Mouse (Mus musculus): ENCODE results near the gene Ankrd33b.

The Ankrd33b gene

DNA sequence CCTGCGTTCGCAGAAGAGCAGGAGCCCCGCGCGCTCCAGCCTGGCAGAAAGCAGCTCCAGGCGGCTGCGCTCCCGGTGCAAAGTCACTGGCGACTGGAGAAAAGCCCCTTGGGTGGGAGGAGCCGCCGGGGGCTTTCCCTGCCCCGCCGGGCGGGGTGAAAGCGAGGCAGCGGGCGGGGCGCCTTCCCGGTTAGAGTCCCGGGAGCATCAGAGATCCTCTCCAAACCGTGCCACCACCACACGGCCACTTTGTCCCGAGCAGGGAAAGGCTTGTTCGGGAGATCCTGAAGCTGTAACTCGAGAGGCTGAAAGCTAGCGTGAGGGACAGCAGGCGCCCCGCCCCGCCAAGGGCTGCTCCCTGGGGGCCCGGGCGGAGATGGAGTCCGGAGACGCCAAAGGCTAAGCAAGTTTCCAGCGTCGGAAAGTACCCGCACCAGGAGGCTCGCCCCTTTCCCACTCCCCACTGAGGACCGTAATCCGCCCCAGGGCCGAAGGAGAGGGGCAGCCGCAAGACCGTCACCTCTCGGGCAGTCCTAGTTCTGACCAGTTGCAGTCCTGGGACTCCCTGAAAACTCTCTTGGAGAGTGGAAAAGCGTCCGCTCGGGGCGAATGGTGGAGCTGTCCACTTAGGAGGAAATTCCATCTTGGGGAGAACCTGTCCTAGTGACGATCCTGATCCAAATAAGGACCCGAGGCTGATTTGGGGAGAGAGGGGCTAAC lies at the start of gene Ankrd33b:
Ankrd33b (minus strand) TSS at position 246 of the 720 bp plus-strand sequence.
- peak; percentile 46 for DNase-seq

DNA sequence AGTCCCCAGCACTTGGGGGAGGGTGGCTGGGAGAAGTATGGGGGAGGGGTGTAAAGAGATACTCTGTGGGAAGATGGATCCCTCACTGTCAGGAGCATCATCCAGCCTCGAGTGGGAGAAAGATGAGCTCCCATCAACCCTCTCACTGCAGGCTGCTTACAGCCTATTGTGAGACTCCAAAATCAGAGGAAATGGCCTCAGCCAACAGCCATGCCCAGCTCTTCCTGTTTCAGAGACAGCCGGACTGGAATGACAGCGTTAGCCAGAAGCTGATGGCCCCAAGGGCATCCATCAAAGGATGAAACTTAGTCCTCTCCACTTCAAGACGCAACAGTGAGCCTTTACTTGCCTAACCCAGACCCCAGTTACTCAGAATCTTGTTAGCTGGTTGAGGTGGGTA lies 47.7 kb upstream of the Ankrd33b start:
- no peak for DNase-seq

DNA sequence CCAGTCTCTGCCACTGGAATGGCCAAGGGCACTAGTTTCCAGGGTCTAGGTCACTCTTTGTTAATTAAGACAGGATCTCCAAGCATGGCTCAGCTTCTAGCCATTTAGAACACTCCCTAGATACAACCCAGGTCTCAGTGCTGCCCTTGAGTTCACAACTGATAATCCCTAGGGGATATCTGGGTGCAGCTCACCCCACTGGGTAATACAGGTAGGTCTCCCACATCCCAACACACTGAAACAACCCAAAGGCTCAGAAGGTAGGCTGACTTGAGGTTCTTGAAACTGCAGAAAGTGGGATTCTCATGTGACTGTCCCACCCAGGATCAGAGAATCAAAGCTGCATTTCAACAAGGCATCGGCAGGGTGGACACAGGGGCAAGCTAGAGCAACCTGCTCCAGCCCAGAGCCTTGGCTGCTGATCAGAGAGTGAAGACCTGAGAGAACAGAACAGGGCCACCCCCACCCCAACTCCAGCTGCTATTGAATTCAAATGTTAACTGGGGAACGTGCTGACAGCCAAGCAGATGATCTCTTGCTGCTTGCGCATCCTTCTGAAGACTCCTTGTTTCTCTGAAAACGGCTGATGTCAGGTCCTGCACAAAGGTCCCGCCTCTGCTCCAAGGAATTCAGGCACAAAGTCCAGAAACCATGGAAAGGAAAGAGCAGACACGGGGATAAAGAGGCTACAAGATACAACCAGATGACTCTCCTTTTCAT lies 46.8 kb upstream of the Ankrd33b start:
- DNase-seq = no peak

DNA sequence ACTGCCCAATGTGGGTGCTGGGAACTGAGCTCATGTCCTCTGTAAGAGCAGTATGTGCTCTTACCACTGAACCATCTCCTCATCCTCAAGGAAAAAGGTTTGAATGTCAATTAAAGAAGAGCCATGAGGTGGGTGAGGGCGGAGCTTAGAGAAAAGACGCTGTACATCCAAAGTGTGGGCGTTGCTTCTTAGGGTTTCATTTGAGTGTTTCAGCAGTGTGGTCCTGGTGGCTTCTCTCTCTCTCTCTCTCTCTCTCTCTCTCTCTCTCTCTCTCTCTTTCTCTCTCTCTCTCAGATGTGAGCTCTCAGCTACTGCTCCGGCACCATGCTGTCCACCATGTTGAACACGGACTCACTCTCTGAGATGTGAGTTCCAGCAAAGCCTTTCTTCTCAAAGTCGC lies 46.1 kb upstream of the Ankrd33b start:
- no peak for DNase-seq

DNA sequence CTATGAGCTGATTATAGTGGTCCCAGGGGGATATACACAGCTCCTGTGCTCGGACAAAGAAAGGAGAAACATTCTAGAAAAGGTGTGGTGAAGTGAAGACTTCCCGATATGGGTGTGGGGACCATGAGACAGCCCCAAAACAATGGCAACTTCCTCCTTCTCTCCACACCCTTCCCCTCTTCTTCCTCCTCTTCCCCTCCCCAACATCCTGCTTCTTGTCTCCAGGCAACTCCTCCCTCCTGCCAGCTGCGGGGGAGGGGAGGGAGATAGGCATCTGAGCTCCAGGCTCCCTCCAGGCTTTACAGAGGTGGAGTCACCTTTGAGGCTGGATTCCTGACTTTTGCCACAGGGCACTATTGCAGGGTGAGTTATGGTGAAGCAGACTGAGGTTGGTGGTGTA lies 45.4 kb upstream of the Ankrd33b start:
- no peak for DNase-seq

DNA sequence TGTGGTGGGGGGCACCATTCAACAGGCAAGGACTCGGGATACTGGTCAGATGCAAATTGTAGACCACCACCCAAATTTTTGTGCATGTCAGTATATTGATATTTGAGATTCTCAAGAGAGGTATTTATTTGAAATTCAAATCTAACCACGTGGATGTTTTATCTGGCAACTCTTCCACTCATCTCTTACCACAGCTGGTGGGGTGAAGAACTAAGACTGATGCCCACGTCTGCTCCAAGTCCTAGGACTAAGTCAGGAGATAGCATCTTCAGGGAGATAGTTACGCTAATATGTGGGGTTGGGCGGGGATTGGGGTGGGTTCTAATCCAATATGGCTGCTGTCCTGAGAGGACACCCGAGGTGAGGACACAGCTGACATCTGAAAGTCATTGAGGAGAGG lies 44.9 kb upstream of the Ankrd33b start:
- no peak for DNase-seq

DNA sequence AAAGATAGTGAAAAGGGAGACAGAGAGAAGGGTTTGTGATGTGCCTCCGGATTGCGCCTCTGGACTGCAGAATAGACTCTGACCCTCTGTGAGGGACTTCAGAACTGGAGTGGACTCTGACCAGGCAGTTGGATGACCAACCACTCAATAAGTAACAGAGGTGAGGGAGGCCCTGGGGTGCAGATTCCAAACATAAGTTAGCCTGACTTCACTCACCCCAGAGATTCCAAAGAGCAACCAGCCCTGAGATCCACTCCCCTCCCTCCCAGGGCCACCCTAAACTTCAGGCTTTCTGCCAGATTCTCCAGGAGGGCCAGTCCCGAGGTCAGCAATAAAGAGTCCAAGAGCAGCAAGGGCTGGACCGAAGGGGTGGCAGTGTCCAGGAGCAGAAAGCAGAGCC lies 40.0 kb upstream of the Ankrd33b start:
- DNase-seq = no peak

DNA sequence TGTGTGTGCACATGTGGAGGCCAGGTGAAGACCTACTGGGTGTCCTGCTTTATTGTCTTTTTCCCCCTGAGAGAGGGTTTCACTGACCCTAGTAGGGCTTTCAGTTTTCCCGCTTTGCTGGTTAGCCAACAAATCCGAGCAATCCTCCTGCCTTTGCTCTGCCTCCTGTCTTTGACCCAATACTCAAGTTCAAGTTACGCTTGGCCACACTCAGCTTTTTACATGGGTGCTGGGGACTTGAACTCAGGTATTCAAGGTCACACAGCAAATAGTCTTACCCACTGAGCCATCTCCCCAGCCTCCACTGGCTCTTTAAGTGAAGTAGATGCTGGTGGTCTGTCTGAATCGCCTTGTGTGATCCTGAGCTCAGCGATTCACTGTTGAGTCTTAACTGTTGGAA lies 39.4 kb upstream of the Ankrd33b start:
- no peak for DNase-seq

DNA sequence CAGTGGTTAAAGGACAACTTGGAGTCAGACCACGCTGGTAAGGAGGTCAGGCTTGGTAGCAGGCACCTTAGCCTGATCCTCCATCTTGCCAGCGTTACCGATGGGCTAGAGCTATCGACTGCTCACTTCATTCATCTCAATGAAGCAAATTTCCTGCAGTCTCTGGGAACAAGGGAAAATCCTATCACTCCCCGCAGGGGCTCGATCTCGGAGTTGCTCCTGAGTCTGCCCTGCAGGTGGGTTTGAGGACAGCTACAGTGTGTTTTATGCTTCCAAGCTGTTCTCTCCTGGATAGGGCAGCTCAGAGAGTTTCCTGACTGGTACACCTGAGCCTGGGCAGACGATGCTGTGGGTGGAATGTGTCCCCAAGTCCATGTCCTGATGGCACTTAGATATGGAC lies 36.8 kb upstream of the Ankrd33b start:
- DNase-seq = no peak

DNA sequence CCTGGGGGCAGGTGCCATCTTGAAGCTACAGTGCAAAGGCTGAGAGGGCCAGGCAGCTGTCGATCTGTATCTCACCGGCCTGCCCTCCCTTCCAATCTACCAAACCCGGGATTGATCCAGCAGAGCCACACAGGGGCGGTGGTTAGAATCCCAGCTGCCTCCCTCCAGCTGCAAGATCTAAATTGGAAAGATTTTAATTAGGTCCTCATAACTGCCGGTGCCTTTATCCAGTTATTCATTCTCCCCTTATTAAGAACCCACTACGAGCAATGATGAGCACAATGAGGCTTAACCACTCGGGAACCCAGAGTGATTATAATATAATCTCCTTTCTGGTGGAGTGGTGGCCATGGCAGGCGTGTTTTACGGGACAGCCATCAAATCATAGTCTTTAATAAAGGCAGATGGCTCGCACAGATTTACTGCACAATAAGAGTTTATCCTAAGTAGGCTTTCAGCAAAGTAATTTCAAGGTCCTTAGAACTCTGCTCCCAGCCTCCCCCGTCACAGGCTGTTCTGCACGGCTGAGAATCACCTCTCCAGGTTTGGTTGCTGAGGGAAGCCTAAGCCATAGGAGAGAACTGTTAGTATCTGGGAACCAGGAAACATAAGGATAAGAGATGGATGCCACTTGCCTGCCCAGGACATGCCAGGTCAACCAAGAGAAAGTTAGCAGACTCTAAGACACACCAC lies 34.8 kb upstream of the Ankrd33b start:
- DNase-seq = no peak

DNA sequence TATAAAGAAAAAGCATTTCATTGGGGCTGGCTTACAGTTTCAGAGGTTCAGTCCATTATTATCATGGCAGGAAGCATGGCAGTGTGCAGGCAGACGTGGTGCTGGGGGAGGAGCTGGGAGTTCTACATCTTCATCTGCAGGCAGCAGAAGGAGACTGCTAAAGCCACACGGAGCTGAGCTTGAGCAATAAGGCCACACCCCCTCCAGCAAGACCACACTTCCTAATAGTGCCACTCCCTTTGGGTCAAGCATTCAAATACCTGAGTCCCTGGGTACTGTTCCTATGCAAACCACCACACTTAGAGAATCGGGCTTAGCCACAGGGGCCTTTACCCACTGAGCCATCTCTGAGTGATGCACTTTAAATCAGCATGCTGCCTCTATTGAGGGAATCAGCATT lies 33.4 kb upstream of the Ankrd33b start:
- no peak for DNase-seq

DNA sequence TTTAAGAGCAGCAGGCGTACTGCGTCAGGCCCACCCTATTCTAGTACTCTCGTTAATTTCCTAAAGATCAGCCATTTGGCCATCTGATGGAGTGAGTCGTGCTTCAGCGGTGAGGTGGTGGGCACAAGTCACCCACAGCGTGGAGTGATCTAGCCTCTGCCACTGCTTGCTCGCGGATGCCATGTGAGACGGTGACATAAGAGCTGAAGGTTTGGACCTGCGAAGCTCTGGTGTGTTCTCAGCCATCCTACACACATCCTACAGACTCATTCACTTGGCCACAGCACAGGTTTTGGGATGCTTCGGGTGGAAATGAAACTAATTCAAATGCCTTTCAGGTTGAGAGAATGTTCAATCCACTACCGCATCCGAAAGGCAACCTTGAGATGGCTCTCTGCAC lies 31.2 kb upstream of the Ankrd33b start:
- peak; percentile 57 for DNase-seq

DNA sequence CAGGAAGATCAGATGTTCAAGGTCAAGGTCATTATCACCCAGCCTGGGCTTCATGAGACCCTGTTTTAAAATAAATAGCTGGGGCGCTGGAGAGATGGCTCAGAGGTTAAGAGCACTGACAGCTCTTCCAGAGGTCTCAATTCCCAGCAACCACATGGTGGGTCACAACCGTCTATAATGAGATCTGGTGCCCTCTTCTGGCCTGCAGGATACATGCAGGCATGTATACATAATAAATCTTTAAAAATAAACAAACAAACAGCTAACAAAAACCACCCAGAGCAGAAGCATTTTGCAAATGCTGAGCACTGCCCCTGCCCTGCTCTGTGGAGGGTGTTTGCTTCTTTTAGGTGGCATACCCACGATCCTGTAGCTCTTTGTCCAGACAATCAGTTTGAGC lies 29.9 kb upstream of the Ankrd33b start:
- no peak for DNase-seq

DNA sequence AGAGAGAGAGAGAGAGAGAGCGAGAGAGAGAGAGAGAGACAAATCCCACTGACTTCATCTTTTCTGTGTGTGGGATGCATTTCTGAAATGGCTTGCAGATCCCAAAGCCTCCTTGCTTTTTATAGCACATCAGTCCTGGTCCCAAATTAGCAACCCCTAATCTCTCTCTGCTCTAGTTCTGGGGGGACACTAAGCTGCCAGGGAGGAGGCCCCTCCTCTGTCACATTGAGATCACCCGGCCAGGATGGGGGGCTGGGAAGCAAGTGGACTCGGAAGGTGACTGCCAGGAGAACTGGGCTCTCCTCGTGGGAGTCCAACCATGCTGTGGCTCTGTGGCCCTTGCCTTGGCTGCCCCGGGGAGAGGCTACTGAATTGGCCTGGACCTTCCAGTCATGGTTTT lies 29.2 kb upstream of the Ankrd33b start:
- DNase-seq = no peak

DNA sequence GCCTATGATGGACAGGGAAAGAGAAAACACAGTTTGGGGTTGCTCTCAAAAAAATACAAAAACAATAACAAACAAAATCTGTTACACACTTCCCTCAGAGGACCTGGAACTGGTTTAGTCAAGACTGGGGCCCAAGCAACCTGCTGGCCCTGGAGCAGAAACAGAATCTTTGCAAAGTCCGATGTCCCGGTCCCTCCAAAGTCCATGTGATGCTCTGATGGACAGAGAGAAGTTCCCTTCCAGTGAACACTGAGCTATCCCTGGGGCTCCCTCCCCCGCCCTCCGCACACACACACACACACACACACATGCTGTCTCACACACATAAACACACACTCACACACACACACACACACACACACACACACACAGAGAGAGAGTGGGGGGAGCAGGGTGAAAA lies 28.5 kb upstream of the Ankrd33b start:
- no peak for DNase-seq

DNA sequence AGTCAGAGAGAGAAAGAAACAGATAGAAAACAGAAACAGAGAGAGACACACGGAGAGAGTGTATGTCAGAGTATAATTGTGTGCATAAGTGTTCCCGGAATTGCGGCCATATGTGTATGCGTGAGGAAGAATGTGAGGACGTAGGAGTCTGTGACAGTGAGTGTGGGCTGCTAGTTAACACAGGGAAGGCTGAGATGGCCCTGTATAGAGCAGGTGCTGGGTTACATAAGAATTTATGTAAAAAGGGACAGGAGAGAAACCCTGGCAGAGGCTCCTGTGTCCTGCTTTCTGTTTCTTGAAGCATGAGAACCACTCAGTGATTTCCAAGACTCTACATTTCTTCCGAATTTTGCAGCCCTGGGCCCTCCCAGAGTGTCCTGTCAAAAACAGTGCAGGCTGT lies 25.9 kb upstream of the Ankrd33b start:
- DNase-seq = peak; percentile 86

DNA sequence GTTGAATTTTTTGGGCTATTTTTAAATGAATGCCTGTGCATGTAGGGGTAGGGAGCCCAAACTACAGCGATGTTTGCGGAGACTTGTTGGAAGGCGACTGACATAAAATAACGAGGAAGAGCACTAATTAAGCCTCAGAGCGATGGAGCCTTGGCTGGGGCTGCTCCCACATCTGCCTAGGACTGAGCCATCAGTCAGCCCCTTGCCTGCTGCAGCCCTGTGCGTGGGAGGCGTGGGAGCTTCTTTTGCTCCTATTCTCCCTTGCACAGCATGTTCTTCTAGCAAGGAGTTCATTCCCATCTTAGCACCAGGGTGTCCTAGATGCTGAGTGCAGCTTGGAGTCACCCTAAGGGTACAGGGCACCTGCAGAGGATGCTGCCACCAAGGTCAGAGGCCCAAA lies 25.2 kb upstream of the Ankrd33b start:
- DNase-seq = peak; percentile 63

DNA sequence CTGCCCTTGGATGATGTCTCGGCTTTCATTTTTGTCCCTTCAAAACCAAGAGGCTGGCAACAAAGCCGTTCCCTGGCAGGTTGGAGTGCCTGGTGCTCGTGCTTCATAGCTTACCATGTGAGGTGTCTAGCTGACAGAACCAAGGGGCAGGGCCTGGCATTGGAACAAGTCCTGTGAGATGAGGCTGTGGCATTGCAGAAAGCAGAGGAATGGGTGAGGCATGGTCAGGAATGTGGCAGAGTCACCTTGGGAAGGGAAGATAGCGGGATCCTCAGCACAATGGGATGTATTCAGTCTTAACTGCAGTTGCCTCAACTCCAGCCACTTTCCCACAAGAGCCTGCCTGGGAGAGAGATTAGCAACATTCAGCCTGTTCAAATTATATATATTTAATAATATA lies 24.6 kb upstream of the Ankrd33b start:
- DNase-seq = no peak

DNA sequence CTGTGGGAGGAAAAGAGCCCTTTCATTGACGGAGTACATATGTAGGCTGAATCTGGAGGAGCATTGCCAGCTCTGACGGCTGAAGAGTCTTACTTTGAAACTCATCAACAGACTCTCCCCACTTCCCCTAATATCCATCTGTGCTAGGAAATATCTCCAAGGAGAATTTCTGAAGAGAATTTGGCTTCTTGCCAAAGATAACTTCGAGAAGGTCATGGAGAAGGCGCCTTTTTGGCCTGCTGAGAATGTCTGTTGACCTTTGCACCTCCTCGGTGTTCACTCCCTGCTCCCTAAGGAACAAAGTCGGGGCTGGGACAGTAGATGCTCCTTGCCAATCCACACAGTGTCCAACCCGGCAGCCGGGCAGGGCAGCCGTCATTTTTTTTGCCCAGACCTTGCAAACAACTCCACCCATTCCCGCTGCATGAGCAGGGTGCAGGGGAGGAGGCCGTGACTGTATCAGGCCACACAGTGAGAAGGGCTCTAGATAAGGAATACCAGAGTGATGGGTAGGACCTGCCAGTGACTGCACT lies 14.5 kb upstream of the Ankrd33b start:
- no peak for DNase-seq

DNA sequence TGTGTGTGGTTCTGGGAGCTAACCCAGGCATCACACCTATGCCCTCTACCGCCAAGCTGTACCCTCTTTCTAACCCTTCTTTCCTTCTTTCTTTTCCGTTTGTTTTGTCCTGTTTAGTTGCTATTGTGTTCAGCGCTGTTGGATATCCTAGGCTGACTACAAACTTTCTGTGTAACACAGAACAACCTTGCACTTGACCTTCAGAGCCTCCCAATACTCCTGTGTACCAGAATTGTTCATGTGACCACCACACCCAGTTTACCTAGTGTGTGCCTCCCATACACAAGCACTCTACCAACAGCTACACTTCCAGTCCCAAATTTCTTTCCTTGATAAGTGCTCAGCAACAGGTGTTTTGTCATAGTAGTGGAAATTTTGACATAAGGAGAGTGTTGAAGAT lies 11.9 kb upstream of the Ankrd33b start:
- no peak for DNase-seq

DNA sequence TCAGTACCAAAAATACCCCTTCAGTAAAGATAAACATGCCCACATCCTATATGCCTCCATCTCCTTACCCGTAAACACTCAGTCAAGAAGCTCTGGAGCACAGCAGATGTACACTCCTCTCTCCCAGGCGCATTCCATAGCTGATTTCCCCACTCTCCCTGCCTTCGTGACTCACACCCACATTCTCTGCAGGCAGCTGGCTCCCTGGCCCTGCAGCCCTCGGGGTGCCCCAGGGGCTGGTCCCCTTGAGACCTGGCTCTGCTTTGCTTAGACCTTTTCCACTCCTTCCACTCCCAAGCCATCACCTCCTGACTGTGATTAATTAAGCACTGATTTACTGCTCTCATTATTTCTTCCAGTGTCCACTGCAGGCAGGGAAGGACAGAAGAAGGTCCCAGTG lies 7.7 kb upstream of the Ankrd33b start:
- DNase-seq = no peak

DNA sequence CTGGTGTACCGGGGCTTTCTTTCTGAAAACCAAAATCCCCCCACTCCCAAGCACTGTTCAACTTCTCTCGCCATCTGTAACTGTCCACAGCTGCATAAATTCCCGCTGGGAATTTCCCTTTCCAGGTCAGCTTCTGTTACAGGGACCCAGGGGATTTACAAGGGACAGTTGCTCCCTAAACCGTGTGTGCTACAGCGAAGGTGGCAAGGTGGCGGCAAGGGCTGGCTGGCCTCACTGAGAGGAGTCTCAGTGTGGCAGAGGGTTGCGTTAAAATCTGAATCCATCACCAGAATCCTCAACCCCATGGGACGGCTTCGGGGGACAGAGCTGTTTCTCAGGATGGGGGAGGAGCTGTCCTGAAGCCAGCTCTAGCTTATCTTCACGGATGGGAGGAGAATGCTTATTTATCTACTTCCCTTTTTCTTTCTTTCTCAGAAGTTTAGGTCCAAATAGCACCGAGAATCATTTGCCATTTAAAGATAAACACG lies 1.6 kb upstream of the Ankrd33b start:
- DNase-seq = no peak

DNA sequence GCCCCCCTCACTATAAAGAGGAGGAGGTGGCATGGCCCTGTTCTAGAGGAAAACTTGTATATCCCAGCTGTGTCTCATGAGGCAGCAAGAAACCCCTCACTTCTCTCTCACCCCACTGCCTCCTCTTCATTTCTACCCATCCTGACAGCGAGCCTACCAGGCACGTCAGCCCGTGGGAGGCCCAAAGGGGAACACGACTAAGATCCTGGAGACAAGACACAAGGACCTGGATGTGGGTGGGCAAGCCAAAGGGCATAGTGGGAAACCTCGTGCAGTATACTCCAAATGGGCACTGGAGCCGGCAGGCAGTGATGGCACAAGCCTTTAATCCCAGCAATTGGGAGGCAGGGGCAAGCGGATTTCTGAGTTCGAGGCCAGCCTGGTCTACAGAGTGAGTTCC lies 1.0 kb upstream of the Ankrd33b start:
- DNase-seq = no peak
